Mouse (Mus musculus) macrophage (primary cell): ENCODE data around the gene Ccdc24. TPM values are rescaled to one million over a fixed set of nuclear protein-coding genes. Genes with fewer than 3 reads are reported as not detected.
A peak's percentile ranks its signal among the peaks of the same experiment; 100 is the strongest.

Experiments
- H3K27ac ChIP-seq: fragments of 350-480 bp; formaldehyde crosslinking; 2 replicates; pipeline ENCODE4 v1.9.0; 2021
- H3K36me3 ChIP-seq: fragments of 350-480 bp; formaldehyde crosslinking; 2 replicates; pipeline ENCODE4 v1.9.0; 2021; ENCODE audit errors: inconsistent target
- H3K4me3 ChIP-seq: fragments of 350-480 bp; formaldehyde crosslinking; 2 replicates; pipeline ENCODE4 v1.9.0; 2021; ENCODE audit errors: inconsistent target
- H3K79me2 ChIP-seq: fragments of 350-480 bp; formaldehyde crosslinking; 2 replicates; pipeline ENCODE4 v1.9.0; 2021; ENCODE audit errors: inconsistent target
- WGBS: methylation state at CpG from one replicate; pipeline ENCODE4 v1.1.7; 2026; ENCODE audit warnings: inconsistent platforms; ENCODE audit not compliant: missing documents; 5-methylcytosine and 5-hydroxymethylcytosine counted together
- polyA plus RNA-seq: library from polyadenylated mRNA; stranded (reverse); fragments of 250-400 nt; gene quantifications from 3 replicates; pipeline ENCODE4 v1.2.4, GENCODE M21; 2018; ENCODE audit warnings: inconsistent platforms

Ccdc24 gene
- polyA plus RNA-seq, 1 experiment from 2014 or later, result not detected

- no peak overlapping the region for H3K27ac ChIP-seq
- no peaks in the 10 kb centered on the region for H3K79me2 ChIP-seq
- H3K4me3 ChIP-seq, result no peak overlapping the region
- H3K36me3 ChIP-seq, result no peaks in the 10 kb centered on the region
- WGBS, result over 99% methylated on average over 9 of the region's 9 CpGs
Observed at GRCm38 (mm10) chr4:117855146-117855545, 17.2 kb downstream of the Ccdc24 start.

DNA sequence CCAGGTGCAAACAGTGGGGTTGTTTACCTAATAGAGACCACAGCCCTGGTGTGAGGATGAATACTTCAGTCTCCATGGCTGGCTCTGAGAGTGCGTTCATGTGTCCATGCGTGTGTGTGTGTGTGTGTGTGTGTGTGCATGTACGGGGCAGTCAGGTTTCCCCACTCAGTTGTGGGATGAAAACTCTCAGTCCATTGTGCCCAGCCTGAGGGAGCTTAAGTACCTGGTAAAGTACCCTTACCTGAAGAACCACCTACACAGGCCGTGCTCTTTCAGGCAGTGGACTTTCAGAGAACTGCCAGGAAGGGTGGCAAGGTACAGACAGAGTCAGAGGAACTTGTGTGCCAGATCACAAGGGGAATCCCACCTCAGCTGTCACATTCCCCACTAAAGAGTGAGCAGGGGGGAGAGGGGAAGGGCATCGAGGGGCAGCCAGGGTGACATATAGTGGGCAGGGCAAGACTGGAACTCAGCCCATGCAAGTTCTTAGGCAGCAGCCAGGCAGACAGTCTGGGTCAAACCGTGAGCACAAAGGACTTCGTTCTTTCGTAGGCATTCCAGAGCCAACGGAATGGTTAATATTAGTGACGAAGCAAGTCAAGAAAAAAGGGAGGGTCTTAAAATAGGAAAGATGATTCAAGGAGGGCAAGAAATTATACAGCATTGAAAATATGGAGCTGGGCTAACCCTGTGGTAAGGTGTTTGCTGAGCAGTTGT lies 20.0 kb downstream of the Ccdc24 start:
- Histone ChIP-seq H3K27ac (no peak overlapping the region), H3K36me3 (no peaks in the 10 kb centered on the region), H3K4me3 (no peak overlapping the region), H3K79me2 (no peaks in the 10 kb centered on the region)
- WGBS, result 93% methylated on average over 9 of the region's 10 CpGs

- H3K79me2 ChIP-seq, result no peaks in the 10 kb centered on the region
- 88% methylated on average over 7 of the region's 7 CpGs for WGBS
- no peak overlapping the region for H3K4me3 ChIP-seq
- H3K36me3 ChIP-seq, result no peaks in the 10 kb centered on the region
- H3K27ac ChIP-seq, result no peak overlapping the region
Observed at GRCm38 (mm10) chr4:117850871-117851270, 21.5 kb downstream of the Ccdc24 start.

- 95% methylated on average over 7 of the region's 7 CpGs for WGBS
- Histone ChIP-seq H3K4me3 (no peak overlapping the region), H3K27ac (no peak overlapping the region), H3K79me2 (no peaks in the 10 kb centered on the region), H3K36me3 (no peaks in the 10 kb centered on the region)
Observed at GRCm38 (mm10) chr4:117850176-117850575, 22.2 kb downstream of the Ccdc24 start.

- Histone ChIP-seq H3K36me3 (no peaks in the 10 kb centered on the region), H3K4me3 (no peak overlapping the region), H3K27ac (no peak overlapping the region), H3K79me2 (no peaks in the 10 kb centered on the region)
- 96% methylated on average over 5 of the region's 5 CpGs for WGBS
Observed at GRCm38 (mm10) chr4:117849506-117849905, 22.9 kb downstream of the Ccdc24 start.

DNA sequence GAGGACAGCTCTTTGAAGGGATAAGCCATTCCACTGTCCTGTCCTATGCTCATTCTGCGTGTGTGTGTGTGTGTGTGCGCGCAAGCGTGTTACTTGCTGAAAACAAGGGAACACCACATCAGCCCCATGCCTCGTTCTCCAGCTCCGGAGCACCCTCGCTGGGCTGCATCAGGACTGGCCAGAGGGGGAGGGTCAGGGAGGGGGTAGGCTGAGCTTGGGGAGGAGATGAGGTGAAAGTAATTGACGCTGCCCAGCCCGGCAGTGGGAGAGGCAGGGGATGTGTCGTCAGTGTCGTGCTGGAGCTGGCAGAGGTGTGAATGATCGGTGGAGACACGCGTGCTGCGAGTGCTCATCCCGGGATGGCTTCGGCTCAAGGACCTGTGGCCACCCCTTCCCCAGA lies 23.3 kb downstream of the Ccdc24 start:
- H3K36me3 ChIP-seq, result no peaks in the 10 kb centered on the region
- WGBS, result 86% methylated on average over 17 of the region's 17 CpGs

DNA sequence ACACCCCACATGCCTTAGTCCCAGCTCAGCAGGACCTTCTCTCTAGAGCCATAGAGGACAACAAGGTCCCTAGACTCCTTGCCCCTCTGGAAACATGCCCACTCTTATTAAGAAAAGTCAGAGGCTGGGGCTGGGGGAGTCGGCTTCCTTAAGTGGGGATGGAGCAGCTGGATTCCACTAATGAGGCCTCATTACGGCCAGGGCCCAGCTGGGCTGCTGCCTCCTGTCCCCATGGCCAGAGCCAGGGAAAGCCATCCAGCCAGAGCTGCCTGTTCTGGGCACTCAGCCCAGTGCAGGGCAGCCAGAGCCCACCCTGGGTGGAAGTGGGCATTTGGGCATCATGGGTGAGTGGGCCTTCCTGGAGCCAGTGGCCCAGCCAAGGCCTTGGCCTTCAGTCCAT lies 25.3 kb downstream of the Ccdc24 start:
- Histone ChIP-seq H3K36me3 (no peaks in the 10 kb centered on the region), H3K4me3 (no peak overlapping the region), H3K27ac (no peak overlapping the region), H3K79me2 (no peaks in the 10 kb centered on the region)
- WGBS, result 95% methylated on average over 2 of the region's 2 CpGs

More for the DNA sequence above, 23.3 kb downstream of the Ccdc24 start:
- H3K4me3 ChIP-seq, result no peak overlapping the region
- no peaks in the 10 kb centered on the region for H3K79me2 ChIP-seq
- H3K27ac ChIP-seq, result no peak overlapping the region

DNA sequence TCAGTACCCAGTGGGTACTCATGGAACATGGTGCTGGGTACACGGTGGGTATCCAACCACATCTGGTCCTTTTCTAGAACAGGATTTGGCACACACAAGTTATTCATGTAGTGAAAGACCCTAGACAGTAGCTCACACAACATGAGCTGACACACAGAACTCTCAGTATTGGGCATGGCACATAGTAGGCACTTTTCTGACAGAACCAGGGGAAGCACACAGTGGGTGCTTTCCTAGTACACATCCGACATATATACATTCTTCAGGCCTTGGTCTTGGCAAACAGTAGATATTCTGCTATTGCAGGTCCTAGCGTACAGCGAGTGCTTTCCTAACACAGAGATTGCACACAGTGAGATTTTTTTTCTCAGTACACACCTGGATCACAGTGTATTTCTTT lies 26.1 kb downstream of the Ccdc24 start:
- Histone ChIP-seq H3K79me2 (no peaks in the 10 kb centered on the region), H3K27ac (no peak overlapping the region), H3K36me3 (no peaks in the 10 kb centered on the region), H3K4me3 (no peak overlapping the region)
- WGBS, result 91% methylated on average over 4 of the region's 4 CpGs

DNA sequence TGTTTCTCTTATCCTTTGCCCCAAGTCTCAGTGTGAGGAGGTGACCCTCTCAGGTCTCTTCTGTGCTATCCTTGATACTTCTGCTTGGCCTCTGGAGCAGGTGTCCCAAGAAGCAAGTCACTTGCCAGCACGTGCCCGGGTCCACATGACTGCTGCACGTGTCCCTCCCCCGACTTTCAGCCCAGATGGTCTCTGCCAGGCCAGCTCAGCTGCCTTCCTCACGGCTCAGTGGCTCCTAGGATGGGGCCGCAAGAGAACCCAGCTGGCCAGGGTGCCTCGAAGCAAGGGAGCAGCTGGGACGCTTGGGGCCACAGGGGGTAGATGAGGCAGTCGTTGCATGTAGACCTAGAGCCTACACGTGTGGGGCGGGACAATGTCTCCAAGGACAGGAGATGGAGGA lies 27.0 kb downstream of the Ccdc24 start:
- H3K79me2 ChIP-seq, result no peaks in the 10 kb centered on the region
- 92% methylated on average over 11 of the region's 11 CpGs for WGBS
- H3K4me3 ChIP-seq, result no peak overlapping the region
- no peaks in the 10 kb centered on the region for H3K36me3 ChIP-seq
- no peak overlapping the region for H3K27ac ChIP-seq

DNA sequence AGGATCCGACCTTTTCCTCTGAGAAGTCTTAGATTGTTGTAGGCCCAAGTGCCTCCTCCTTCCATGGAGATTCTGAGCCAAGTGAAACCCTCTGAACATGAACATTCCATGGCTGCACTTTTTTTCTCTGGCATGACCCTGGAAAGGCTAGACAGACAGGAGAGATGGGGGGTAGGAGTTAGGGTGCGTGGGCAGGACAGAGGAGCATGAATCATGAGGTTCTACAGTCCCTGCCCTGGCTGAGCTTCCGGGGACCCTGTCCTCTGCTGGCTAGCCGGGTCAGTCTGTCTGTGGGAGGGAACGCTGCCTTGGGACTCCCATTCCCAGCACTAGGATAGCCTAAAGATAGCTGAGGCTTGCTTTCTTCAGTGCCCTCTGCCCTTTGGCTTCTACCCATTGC lies 27.9 kb downstream of the Ccdc24 start:
- Histone ChIP-seq H3K36me3 (no peaks in the 10 kb centered on the region), H3K27ac (no peak overlapping the region), H3K4me3 (no peak overlapping the region), H3K79me2 (no peaks in the 10 kb centered on the region)
- WGBS, result 92% methylated on average over 5 of the region's 5 CpGs

- no peak overlapping the region for H3K4me3 ChIP-seq
- H3K79me2 ChIP-seq, result no peaks in the 10 kb centered on the region
- 93% methylated on average over 5 of the region's 5 CpGs for WGBS
- H3K27ac ChIP-seq, result no peak overlapping the region
- no peaks in the 10 kb centered on the region for H3K36me3 ChIP-seq
Observed at GRCm38 (mm10) chr4:117843101-117843500, 29.3 kb downstream of the Ccdc24 start.

GRCm38 (mm10) chr4:117841566-117841965 lies 30.8 kb downstream of the Ccdc24 start:
- Histone ChIP-seq H3K36me3 (no peaks in the 10 kb centered on the region), H3K79me2 (no peaks in the 10 kb centered on the region), H3K4me3 (no peak overlapping the region), H3K27ac (no peak overlapping the region)
- WGBS, result 87% methylated on average over 3 of the region's 3 CpGs

DNA sequence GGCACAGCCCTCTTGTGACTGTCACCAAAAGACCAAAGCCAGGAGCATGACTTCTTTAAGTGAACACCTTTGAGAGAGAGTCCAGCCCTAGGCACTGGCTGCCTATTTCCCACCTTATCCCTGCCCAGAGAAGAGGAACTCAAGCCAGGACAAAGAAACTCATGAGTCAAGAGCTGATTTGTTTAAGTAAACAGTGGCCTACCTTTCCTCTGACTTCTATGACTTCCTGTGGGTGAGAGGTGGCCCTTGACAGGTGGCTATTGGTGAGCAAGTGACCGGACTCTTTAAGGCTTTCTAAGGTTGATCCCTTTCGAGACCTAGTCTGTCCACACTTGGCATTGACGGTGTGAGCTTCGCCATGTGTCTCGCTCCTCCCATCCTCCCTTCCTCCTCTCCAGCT lies 31.5 kb downstream of the Ccdc24 start:
- no peak overlapping the region for H3K4me3 ChIP-seq
- no peaks in the 10 kb centered on the region for H3K79me2 ChIP-seq
- no peaks in the 10 kb centered on the region for H3K36me3 ChIP-seq
- WGBS, result 100% methylated on average over 5 of the region's 5 CpGs
- H3K27ac ChIP-seq, result no peak overlapping the region

GRCm38 (mm10) chr4:117839366-117839765 lies 33.0 kb downstream of the Ccdc24 start:
- 85% methylated on average over 6 of the region's 6 CpGs for WGBS
- Histone ChIP-seq H3K79me2 (no peaks in the 10 kb centered on the region), H3K27ac (no peak overlapping the region), H3K4me3 (no peak overlapping the region), H3K36me3 (no peaks in the 10 kb centered on the region)

GRCm38 (mm10) chr4:117837271-117837670 lies 35.1 kb downstream of the Ccdc24 start:
- no peaks in the 10 kb centered on the region for H3K36me3 ChIP-seq
- no peaks in the 10 kb centered on the region for H3K79me2 ChIP-seq
- WGBS, result 81% methylated on average over 4 of the region's 4 CpGs
- no peak overlapping the region for H3K4me3 ChIP-seq
- H3K27ac ChIP-seq, result no peak overlapping the region

DNA sequence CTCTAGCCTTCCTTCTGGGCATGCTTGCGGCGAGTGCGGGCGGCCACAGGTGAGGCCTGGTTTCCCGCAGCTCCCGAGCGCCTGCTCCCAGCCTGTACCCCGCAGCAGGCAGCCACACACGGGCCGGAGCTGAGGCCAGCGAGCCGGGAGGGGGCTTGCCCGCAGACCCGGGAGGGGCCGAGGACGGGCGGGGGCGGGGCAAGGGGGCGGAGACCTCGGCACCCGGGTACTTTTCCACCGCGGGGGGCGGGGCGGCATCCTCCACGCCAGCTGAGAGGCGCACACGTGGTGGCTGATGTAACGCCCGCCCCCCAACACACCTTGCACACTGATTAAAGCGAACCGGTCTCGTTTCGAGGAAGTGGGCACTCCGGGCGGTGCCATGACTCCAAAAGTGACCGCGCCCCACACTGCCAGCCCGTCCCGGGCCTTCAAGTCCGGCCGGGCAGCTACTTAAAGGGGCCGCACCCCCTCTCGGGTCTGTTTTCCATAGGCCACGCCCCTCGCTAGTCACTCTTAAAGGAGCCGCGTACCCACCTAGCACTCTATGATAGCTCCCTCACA lies 36.1 kb downstream of the Ccdc24 start:
- H3K27ac ChIP-seq, result no peak overlapping the region
- no peaks in the 10 kb centered on the region for H3K36me3 ChIP-seq
- no peaks in the 10 kb centered on the region for H3K79me2 ChIP-seq
- H3K4me3 ChIP-seq, result peak overlapping the region; percentile 27
- WGBS, result under 1% methylated on average over 41 of the region's 48 CpGs
